Mouse (Mus musculus) cerebral cortex, adult 2 months (tissue): ENCODE results near the gene 4930544D05Rik.

Source experiments
- WGBS: fragments of 180-500 bp; shearing (Covaris S2); methylation state at CpG from one replicate; pipeline ENCODE4 v1.1.7; 2018; 5-methylcytosine and 5-hydroxymethylcytosine counted together

The 4930544D05Rik gene

GRCm38 (mm10) chr11:70656456-70656927 is 40.8 kb downstream of the 4930544D05Rik start:
- WGBS = 48% methylated on average over 16 of the region's 16 CpGs

GRCm38 (mm10) chr11:70656964-70657363 is 41.3 kb downstream of the 4930544D05Rik start, which contains the start of gene Eno3:
Eno3 (plus strand) TSS chr11:70657202.
- WGBS = 52% methylated on average over 3 of the region's 3 CpGs

GRCm38 (mm10) chr11:70657573-70657972 is 41.9 kb downstream of the 4930544D05Rik start:
- 67% methylated on average over 6 of the region's 6 CpGs for WGBS

GRCm38 (mm10) chr11:70657991-70658390 is 42.3 kb downstream of the 4930544D05Rik start:
- 73% methylated on average over 9 of the region's 9 CpGs for WGBS

- WGBS = 92% methylated on average over 5 of the region's 5 CpGs
These were observed 42.9 kb downstream of the 4930544D05Rik start for GRCm38 (mm10) chr11:70658521-70658920.

- 77% methylated on average over 8 of the region's 8 CpGs for WGBS
These were observed 43.3 kb downstream of the 4930544D05Rik start for GRCm38 (mm10) chr11:70658942-70659341.

DNA sequence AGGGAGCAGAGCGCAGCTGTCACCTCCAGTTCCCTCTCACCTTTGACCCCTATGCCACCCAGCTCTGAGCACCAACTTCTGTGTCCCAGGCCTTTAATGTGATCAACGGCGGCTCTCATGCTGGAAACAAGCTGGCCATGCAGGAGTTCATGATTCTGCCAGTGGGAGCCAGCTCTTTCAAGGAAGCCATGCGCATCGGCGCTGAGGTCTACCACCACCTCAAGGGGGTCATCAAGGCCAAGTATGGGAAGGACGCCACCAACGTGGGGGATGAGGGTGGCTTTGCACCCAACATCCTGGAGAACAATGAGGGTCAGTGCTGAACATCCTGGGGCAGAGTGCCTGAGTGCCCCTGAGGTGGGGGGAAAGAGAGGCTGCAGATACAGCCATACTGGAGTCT is 44.9 kb downstream of the 4930544D05Rik start:
- 90% methylated on average over 8 of the region's 8 CpGs for WGBS

DNA sequence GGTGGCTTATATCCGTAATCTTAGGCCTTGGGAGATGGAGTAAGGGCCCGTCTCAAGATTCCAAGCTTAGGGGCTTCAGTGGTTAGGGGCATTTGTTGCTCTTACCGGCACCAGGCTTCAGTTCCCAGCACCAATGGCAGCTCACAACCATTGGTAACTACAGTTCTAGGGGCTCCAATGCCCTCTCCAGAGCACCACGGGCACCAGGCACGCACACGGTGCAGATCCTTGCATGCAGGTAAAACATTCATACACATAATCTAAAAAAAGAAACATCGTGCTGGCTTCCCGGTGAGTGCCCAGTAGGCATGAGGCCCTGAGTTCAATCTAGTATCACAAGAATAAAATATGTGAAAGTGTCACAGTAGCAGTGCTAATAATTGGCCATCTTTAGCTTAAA is 47.5 kb downstream of the 4930544D05Rik start:
- 88% methylated on average over 8 of the region's 8 CpGs for WGBS

GRCm38 (mm10) chr11:70663957-70664356 is 48.3 kb downstream of the 4930544D05Rik start:
- WGBS = 79% methylated on average over 6 of the region's 6 CpGs

DNA sequence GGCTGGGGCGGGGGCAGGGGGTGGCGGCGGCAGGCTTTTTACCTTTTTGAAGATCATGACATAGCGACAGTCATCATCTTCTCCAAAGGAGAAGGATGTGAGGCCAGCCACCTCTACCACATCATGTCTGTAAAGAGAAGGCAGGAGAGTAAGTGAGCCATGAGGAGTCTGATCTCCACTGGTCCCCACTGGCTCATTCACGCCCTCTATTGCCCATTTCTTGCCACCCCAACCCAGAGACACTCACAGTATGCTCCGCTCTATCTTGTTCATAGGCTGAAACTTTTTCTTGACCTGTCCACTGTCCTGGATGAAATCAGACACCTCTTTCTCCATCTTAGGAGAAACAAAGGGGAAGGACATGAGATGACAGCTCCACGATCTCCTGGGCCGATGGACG is 49.1 kb downstream of the 4930544D05Rik start:
- whole genome bisulfite sequencing = 93% methylated on average over 9 of the region's 9 CpGs
